Mouse (Mus musculus): ENCODE measurements around the gene Dgke.

DNA sequence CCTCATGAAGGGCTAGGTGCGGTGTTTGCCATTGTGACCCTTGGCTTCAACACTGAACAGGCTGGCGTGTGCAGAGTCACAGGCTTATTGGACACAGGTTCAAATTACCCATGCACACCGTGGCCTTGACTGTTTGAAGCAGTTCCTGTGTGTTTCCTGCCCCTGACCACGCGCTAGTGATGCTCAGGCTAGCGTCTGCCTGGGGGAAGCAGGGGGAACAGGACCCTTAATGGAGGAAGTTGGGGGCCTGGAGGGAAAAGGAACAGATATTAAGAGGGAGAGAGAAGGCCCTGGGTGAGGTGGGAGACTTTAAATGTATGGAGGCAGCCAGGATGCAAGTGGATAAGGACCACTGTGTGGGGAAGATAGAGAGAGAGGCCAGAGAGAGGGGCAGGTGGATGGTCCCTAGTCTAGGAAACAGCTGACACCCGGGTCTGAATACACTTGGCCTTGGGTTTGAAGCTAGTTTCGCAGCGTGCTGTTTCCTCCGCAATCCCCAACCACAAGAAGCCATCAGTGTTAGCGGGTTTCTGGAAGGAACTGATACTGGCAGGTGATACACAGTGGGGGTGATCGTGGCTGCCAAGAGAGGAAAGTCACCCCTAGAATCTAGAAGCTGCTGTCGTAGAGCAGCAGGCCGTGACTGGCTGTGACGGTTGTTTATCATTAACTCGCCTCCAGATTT, 12.5 kb upstream of the Dgke start:
- TF ChIP-seq ZNF384 (IDR thresholded peaks at IDR 0.05; ENCODE audit: low read depth, low read length) (no peak), ZC3H11A (IDR thresholded peaks at IDR 0.05; ENCODE audit: borderline replicate concordance, low read depth, low read length) (no peak)

Data from ES-E14 (cell line).